Mouse (Mus musculus) brain, embryonic 14.5 days (tissue): ENCODE data around the gene Ip6k2.

Experiments used
- CTCF ChIP-seq: fragments of 200-500 bp; IDR thresholded peaks from 2 replicates; pipeline ENCODE4 v1.5.1; 2012; ENCODE audit warnings: inconsistent platforms, mild to moderate bottlenecking, moderate library complexity, borderline replicate concordance; ENCODE audit not compliant: insufficient read depth, insufficient read length; ENCODE audit errors: extremely low read depth
- POLR2A ChIP-seq: fragments of 200-500 bp; IDR thresholded peaks from 2 replicates; pipeline ENCODE4 v1.6.1; 2012; ENCODE audit warnings: mild to moderate bottlenecking, inconsistent platforms, borderline replicate concordance; ENCODE audit not compliant: poor library complexity, insufficient read depth, insufficient read length, severe bottlenecking; ENCODE audit errors: extremely low read depth

- TF ChIP-seq CTCF (no peak), POLR2A (no peak)
Observed at GRCm38 (mm10) chr9:108831637-108832036, 48.0 kb downstream of the Ip6k2 start.
